In the genomic region with DNA sequence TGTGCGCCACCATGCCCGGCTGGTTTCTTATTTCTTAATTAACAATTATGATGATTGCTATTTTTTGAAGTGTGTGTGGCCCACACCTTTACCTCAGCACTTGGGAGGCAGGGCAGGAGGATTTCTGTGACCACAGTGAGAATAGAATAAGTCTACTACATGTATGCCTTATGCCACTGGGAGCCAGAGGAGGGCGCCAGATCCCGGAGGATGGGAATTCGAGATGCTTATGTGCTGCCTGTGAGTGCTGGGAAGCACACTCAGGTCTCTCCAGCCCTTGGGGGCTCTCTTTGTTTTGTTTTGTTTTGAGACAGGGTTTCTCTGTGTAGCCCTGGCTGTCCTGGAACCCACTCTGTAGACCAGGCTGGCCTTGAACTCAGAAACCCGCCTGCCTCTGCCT, we compare ENCODE assay signal across 1 mouse cellular context.
TF ChIP-seq lines count a peak whose summit lies in the region.

No protein-coding gene starts in this region.

TF ChIP-seq in MEL, 35 proteins besides CTCF, POLR2A, EP300 and RAD21 (continued from another document):
- no peak for TF ChIP-seq USF2 (IDR thresholded peaks at IDR 0.05; ENCODE audit: borderline replicate concordance in 1 of 2, insufficient read depth in 1 of 2, low read depth in 1 of 2, low read length in 2 of 2)
- TF ChIP-seq SMC3 (IDR thresholded peaks at IDR 0.05; ENCODE audit: low read depth, low read length): peak; percentile 17; the same call in 1 of the 2 replicates
- no peak for TF ChIP-seq CHD1 (IDR thresholded peaks at IDR 0.05; ENCODE audit: low read depth, low read length)
- TF ChIP-seq BHLHE40 (IDR thresholded peaks at IDR 0.05; ENCODE audit: borderline replicate concordance, low read depth, low read length): no peak
TF ChIP-seq in MEL: peak in this region for 1.
